Mouse (Mus musculus) neural tube, embryonic 11.5 days (tissue): Measurements from ENCODE around the gene Edem3. TPM values are rescaled to one million over a fixed set of nuclear protein-coding genes. Genes with fewer than 3 reads are reported as not detected.
"Not testable (repeated sequence)": the region's sequence is repeated elsewhere in the genome, so short reads cannot be mapped to it uniquely, and the experiment has no call there.

ENCODE experiments used
- ATAC-seq: fragments of 200-750 bp; cut with Nextera tagmentation; 2 replicates; pipeline ENCODE4 v1.8.0; 2017; ENCODE audit warnings: moderate number of reproducible peaks, mild to moderate bottlenecking, moderate TSS enrichment, moderate library complexity; ENCODE audit not compliant: insufficient read depth, low FRiP score, low TSS enrichment
- DNase-seq: peaks from one replicate; pipeline ENCODE4 v3.0.0-alpha.2; 2015; ENCODE audit warnings: low spot score
- H3K27ac ChIP-seq: fragments of 300-500 bp; sonication (generic); 2 replicates; pipeline ENCODE4 v1.5.1; 2014; ENCODE audit warnings: low read depth, mild to moderate bottlenecking, low read length
- H3K27me3 ChIP-seq: fragments of 300-500 bp; sonication (generic); 2 replicates; pipeline ENCODE4 v1.6.1; 2014; ENCODE audit warnings: mild to moderate bottlenecking, low read length, mixed read lengths; ENCODE audit not compliant: control insufficient read depth, insufficient read depth
- H3K36me3 ChIP-seq: fragments of 300-500 bp; sonication (generic); 2 replicates; pipeline ENCODE4 v1.6.1; 2014; ENCODE audit warnings: mild to moderate bottlenecking, low read length, moderate library complexity, mixed read lengths; ENCODE audit not compliant: control insufficient read depth, insufficient read depth
- H3K4me1 ChIP-seq: fragments of 300-500 bp; sonication (generic); 2 replicates; pipeline ENCODE4 v1.6.1; 2014; ENCODE audit warnings: low read length, mixed read lengths; ENCODE audit not compliant: control insufficient read depth, insufficient read depth
- H3K4me2 ChIP-seq: fragments of 300-500 bp; sonication (generic); 2 replicates; pipeline ENCODE4 v1.6.1; 2014; ENCODE audit warnings: low read depth, mild to moderate bottlenecking, moderate library complexity
- H3K4me3 ChIP-seq: fragments of 300-500 bp; sonication (generic); 2 replicates; pipeline ENCODE4 v1.5.1; 2014; ENCODE audit warnings: low read depth, low read length
- H3K9ac ChIP-seq: fragments of 300-500 bp; sonication (generic); 2 replicates; pipeline ENCODE4 v1.6.1; 2014; ENCODE audit warnings: mild to moderate bottlenecking, low read length
- H3K9me3 ChIP-seq: fragments of 300-500 bp; sonication (generic); 2 replicates; pipeline ENCODE4 v1.6.1; 2016; ENCODE audit warnings: low read length; ENCODE audit not compliant: control insufficient read depth
- WGBS: fragments of 180-500 bp; shearing (Covaris S2); extraction: QIAGEN DNeasy Blood & Tissue Kit; methylation state at CpG from one replicate; pipeline ENCODE4 v1.1.7; 2014; 5-methylcytosine and 5-hydroxymethylcytosine counted together
- polyA plus RNA-seq: library from polyadenylated mRNA; unstranded; fragments of >200 nt; fragmentation: Nextera tagmentation; extraction: Ambion mirVana; gene quantifications from 2 replicates; pipeline ENCODE4 v1.2.1, GENCODE M21; 2014

Edem3 gene
- polyA plus RNA-seq, 1 experiment from 2014 or later = 27.9 TPM

GRCm38 (mm10) chr1:151811456-151811855, 56.3 kb downstream of the Edem3 start:
- no peaks in the 10 kb centered on the region for H3K4me1 ChIP-seq
- H3K4me3 ChIP-seq = no peak overlapping the region
- no peaks in the 10 kb centered on the region for H3K9me3 ChIP-seq
- no peaks in the 10 kb centered on the region for H3K27me3 ChIP-seq
- H3K4me2 ChIP-seq = no peak overlapping the region
- H3K27ac ChIP-seq = no peak overlapping the region
- no peaks in the 10 kb centered on the region; the same call in none of the 2 replicates for H3K36me3 ChIP-seq
- H3K9ac ChIP-seq = no peak overlapping the region
- no peak for DNase-seq
- ATAC-seq = no peak
- WGBS = 86% methylated on average over 16 of the region's 16 CpGs

GRCm38 (mm10) chr1:151812004-151812712, 57.0 kb downstream of the Edem3 start:
- no peaks in the 10 kb centered on the region; the same call in none of the 2 replicates for H3K36me3 ChIP-seq

GRCm38 (mm10) chr1:151816051-151816450, 60.9 kb downstream of the Edem3 start:
- no peak overlapping the region for H3K27ac ChIP-seq
- peaks cover 2% of the 10 kb centered on the region for H3K36me3 ChIP-seq
- WGBS = 88% methylated on average over 3 of the region's 3 CpGs
- ATAC-seq (no peak), DNase-seq (no peak)
- H3K9me3 ChIP-seq = no peaks in the 10 kb centered on the region
- no peak overlapping the region for H3K4me3 ChIP-seq
- H3K9ac ChIP-seq = no peak overlapping the region
- no peaks in the 10 kb centered on the region for H3K27me3 ChIP-seq
- H3K4me1 ChIP-seq = no peaks in the 10 kb centered on the region
- H3K4me2 ChIP-seq = no peak overlapping the region

More at GRCm38 (mm10) chr1:151812004-151812712, 57.0 kb downstream of the Edem3 start:
- H3K9me3 ChIP-seq = no peaks in the 10 kb centered on the region
- WGBS = 77% methylated on average over 13 of the region's 13 CpGs
- H3K4me2 ChIP-seq = no peak overlapping the region
- H3K9ac ChIP-seq = no peak overlapping the region
- H3K27me3 ChIP-seq = no peaks in the 10 kb centered on the region
- H3K4me1 ChIP-seq = no peaks in the 10 kb centered on the region
- no peak overlapping the region for H3K27ac ChIP-seq
- no peak overlapping the region for H3K4me3 ChIP-seq
- ATAC-seq (no peak), DNase-seq (no peak)

- WGBS = 86% methylated on average over 7 of the region's 7 CpGs
- DNase-seq (no peak), ATAC-seq (no peak)
- H3K4me3 ChIP-seq = no peak overlapping the region
- H3K9me3 ChIP-seq = no peaks in the 10 kb centered on the region
- H3K4me1 ChIP-seq = no peaks in the 10 kb centered on the region
- no peaks in the 10 kb centered on the region for H3K27me3 ChIP-seq
- H3K9ac ChIP-seq = no peak overlapping the region
- H3K27ac ChIP-seq = no peak overlapping the region
- peaks cover 2% of the 10 kb centered on the region for H3K36me3 ChIP-seq
- H3K4me2 ChIP-seq = no peak overlapping the region
These were observed 64.0 kb downstream of the Edem3 start for GRCm38 (mm10) chr1:151819190-151819589.

GRCm38 (mm10) chr1:151820457-151820856, 65.3 kb downstream of the Edem3 start:
- Histone ChIP-seq H3K9me3 (no peaks in the 10 kb centered on the region), H3K27ac (no peak overlapping the region), H3K36me3 (peaks cover 2% of the 10 kb centered on the region), H3K4me2 (no peak overlapping the region), H3K27me3 (no peaks in the 10 kb centered on the region), H3K4me1 (no peaks in the 10 kb centered on the region), H3K4me3 (no peak overlapping the region), H3K9ac (no peak overlapping the region)
- ATAC-seq (no peak), DNase-seq (peak; percentile 69)
- WGBS = 38% methylated on average over 5 of the region's 5 CpGs

- no peak overlapping the region for H3K4me3 ChIP-seq
- H3K9ac ChIP-seq = no peak overlapping the region
- H3K27me3 ChIP-seq = no peaks in the 10 kb centered on the region
- ATAC-seq (no peak), DNase-seq (no peak)
- no peaks in the 10 kb centered on the region for H3K36me3 ChIP-seq
- no peaks in the 10 kb centered on the region for H3K9me3 ChIP-seq
- H3K27ac ChIP-seq = no peak overlapping the region
- WGBS = 89% methylated on average over 7 of the region's 7 CpGs
- H3K4me2 ChIP-seq = no peak overlapping the region
- no peaks in the 10 kb centered on the region for H3K4me1 ChIP-seq
These were observed 69.9 kb downstream of the Edem3 start for GRCm38 (mm10) chr1:151825065-151825464.

- 79% methylated on average over 3 of the region's 3 CpGs for WGBS
- no peaks in the 10 kb centered on the region for H3K27me3 ChIP-seq
- no peak overlapping the region for H3K4me2 ChIP-seq
- no peaks in the 10 kb centered on the region for H3K9me3 ChIP-seq
- no peak overlapping the region for H3K27ac ChIP-seq
- ATAC-seq = no peak
- no peaks in the 10 kb centered on the region for H3K36me3 ChIP-seq
- no peak for DNase-seq
- H3K4me3 ChIP-seq = no peak overlapping the region
- no peak overlapping the region for H3K9ac ChIP-seq
- H3K4me1 ChIP-seq = no peaks in the 10 kb centered on the region
These were observed 76.6 kb downstream of the Edem3 start for GRCm38 (mm10) chr1:151831791-151832190.

GRCm38 (mm10) chr1:151835261-151835660, 80.1 kb downstream of the Edem3 start:
- Histone ChIP-seq H3K36me3 (no peaks in the 10 kb centered on the region), H3K9me3 (no peaks in the 10 kb centered on the region), H3K4me1 (no peaks in the 10 kb centered on the region), H3K9ac (no peak overlapping the region), H3K27ac (no peak overlapping the region), H3K4me3 (no peak overlapping the region), H3K4me2 (no peak overlapping the region), H3K27me3 (no peaks in the 10 kb centered on the region)
- DNase-seq (no peak), ATAC-seq (no peak)
- 89% methylated on average over 4 of the region's 4 CpGs for WGBS

- not testable (repeated sequence) for H3K4me1 ChIP-seq, H3K36me3 ChIP-seq, H3K27me3 ChIP-seq, DNase-seq, H3K9ac ChIP-seq, H3K27ac ChIP-seq, H3K9me3 ChIP-seq, ATAC-seq, H3K4me3 ChIP-seq, H3K4me2 ChIP-seq
- 90% methylated on average over 1 of the region's 1 CpGs for WGBS
These were observed 85.2 kb downstream of the Edem3 start for GRCm38 (mm10) chr1:151840345-151840744.
